Comparison of ENCODE assay signal across 29 mouse cellular contexts in genomic region chr2:32335888-32336287, GRCm38 (mm10). TPM values are rescaled to one million over a fixed set of nuclear protein-coding genes. Genes with fewer than 3 reads are reported as not detected.
DNase-seq lines count a peak whose midpoint lies in the region; ATAC-seq and TF ChIP-seq lines count a peak whose summit lies in the region.
"Had no signal": no experiment of that assay in that cellular context is flagged by ENCODE, and none has a peak within 500 bp of the region (broad histone marks: within the 10 kb centered on the region; RNA-seq: fewer than 3 reads in every experiment).

No protein-coding gene starts in this region.

- H3K9me3 ChIP-seq in heart, postnatal 0 days (replicated peaks; ENCODE audit: control insufficient read depth, low read length), result no peaks in the 10 kb centered on the region
- H3K9me3 ChIP-seq: embryonic facial prominence, embryonic 13.5 days; forebrain, embryonic 10.5 days; forebrain, embryonic 15.5 days; heart, embryonic 10.5 days; heart, embryonic 15.5 days; hindbrain, embryonic 10.5 days; hindbrain, embryonic 15.5 days; liver, embryonic 12.5 days; neural tube, embryonic 12.5 days had no signal

- no peak for DNase-seq in heart, postnatal 0 days (ENCODE audit: low spot score)
- DNase-seq in heart, adult 8-10 months (ENCODE audit: low spot score), result no peak
- peak; percentile 49 for DNase-seq in kidney, postnatal 10 days
- no peak for DNase-seq in kidney, postnatal 25 days
- DNase-seq in urinary bladder, postnatal 14 days (ENCODE audit: low spot score), result peak; percentile 48
- DNase-seq in urinary bladder, postnatal 4 days (ENCODE audit: low spot score in 2 of 2), result no peak
- DNase-seq in Muller cell, postnatal 12 days (ENCODE audit: inconsistent ontology term), result no peak
- DNase-seq: adrenal gland, postnatal 25 days; cerebellum, adult 11-12 months; cerebellum, adult 9-11 months; kidney, adult 2 months; liver, postnatal 0 days; lung, postnatal 36 days; retina, postnatal 1 day; right cerebral cortex, postnatal 14 days; thymus, postnatal 4 days had no signal

- TF ChIP-seq CTCF in heart, postnatal 0 days (IDR thresholded peaks at IDR 0.05; ENCODE audit: low read depth), result no peak

- no peaks in the 10 kb centered on the region for H3K36me3 ChIP-seq in heart, postnatal 0 days (replicated peaks; ENCODE audit: control insufficient read depth, insufficient read depth, low read length)
- H3K36me3 ChIP-seq: forebrain, embryonic 15.5 days; heart, embryonic 15.5 days; liver, embryonic 12.5 days had no signal

- H3K4me3 ChIP-seq in heart, postnatal 0 days (ENCODE audit: low read depth, low read length), result no peak overlapping the region
- H3K4me3 ChIP-seq: embryonic facial prominence, embryonic 13.5 days; forebrain, embryonic 10.5 days; forebrain, embryonic 15.5 days; heart, embryonic 10.5 days; heart, embryonic 15.5 days; hindbrain, embryonic 10.5 days; hindbrain, embryonic 15.5 days; liver, embryonic 12.5 days; myocyte; neural tube, embryonic 12.5 days had no signal

- 0 out of 2 replicates have a peak, but pooled peaks have one; percentile 17 for ATAC-seq in heart, postnatal 0 days (ENCODE audit: insufficient read depth, low read depth)
- ATAC-seq: forebrain, embryonic 15.5 days; inflammation-experienced regulatory T-cells, adult 6 months; liver, embryonic 12.5 days; liver, postnatal 0 days; midbrain, embryonic 16.5 days had no signal

- no peak overlapping the region for H3K4me2 ChIP-seq in heart, postnatal 0 days (ENCODE audit: low read depth, low read length)
- H3K4me2 ChIP-seq: embryonic facial prominence, embryonic 13.5 days; forebrain, embryonic 15.5 days; heart, embryonic 15.5 days; hindbrain, embryonic 15.5 days; liver, embryonic 12.5 days; midbrain, embryonic 11.5 days; neural tube, embryonic 12.5 days had no signal

- no peak overlapping the region for H3K9ac ChIP-seq in heart, postnatal 0 days (replicated peaks; ENCODE audit: low read depth, low read length)
- H3K9ac ChIP-seq: embryonic facial prominence, embryonic 13.5 days; forebrain, embryonic 15.5 days; heart, embryonic 15.5 days; hindbrain, embryonic 15.5 days; liver, embryonic 12.5 days; liver, postnatal 0 days; neural tube, embryonic 12.5 days had no signal

- WGBS in heart, postnatal 0 days, result 43% methylated on average over 15 of the region's 15 CpGs

- H3K27ac ChIP-seq in heart, postnatal 0 days (ENCODE audit: low read depth), result no peak overlapping the region
- H3K27ac ChIP-seq: embryonic facial prominence, embryonic 13.5 days; forebrain, embryonic 10.5 days; forebrain, embryonic 15.5 days; heart, embryonic 10.5 days; heart, embryonic 15.5 days; hindbrain, embryonic 10.5 days; hindbrain, embryonic 15.5 days; liver, embryonic 12.5 days; neural tube, embryonic 12.5 days had no signal

- peaks cover 30% of the 10 kb centered on the region for H3K27me3 ChIP-seq in heart, postnatal 0 days (ENCODE audit: control insufficient read depth, insufficient read depth, low read length)
- H3K27me3 ChIP-seq: embryonic facial prominence, embryonic 13.5 days; forebrain, embryonic 15.5 days; hindbrain, embryonic 15.5 days had no signal

- no peaks in the 10 kb centered on the region for H3K4me1 ChIP-seq in heart, postnatal 0 days (ENCODE audit: control insufficient read depth, insufficient read depth)
- H3K4me1 ChIP-seq: forebrain, embryonic 15.5 days; heart, embryonic 15.5 days; hindbrain, embryonic 15.5 days; liver, embryonic 12.5 days; neural tube, embryonic 12.5 days had no signal

- no peak for TF ChIP-seq EP300 in heart, postnatal 0 days (IDR thresholded peaks at IDR 0.05; ENCODE audit: low read depth)

RNA-seq across cellular contexts. Expression of gene Ciz1, which starts 16.2 kb away (rescaled TPM):
- 61.9 and 79.9 TPM in 2 replicates for total RNA-seq in heart, postnatal 0 days (2014; rRNA removed; ENCODE audit: low replicate concordance)
- polyA plus RNA-seq in heart, postnatal 0 days (2015; fragmentation: Nextera tagmentation; extraction: Ambion mirVana), result 17.6 and 18.5 TPM in 2 replicates
- 10 to 100 TPM; 25.8 to 34.9 (median 28.0) TPM for total RNA-seq in heart, adult 8-10 months (2022)

RNA-seq across cellular contexts. Expression of gene Dnm1, which starts 17.2 kb away (rescaled TPM):
- 3.4 and 10.3 TPM in 2 replicates for total RNA-seq in heart, postnatal 0 days (2014; rRNA removed; ENCODE audit: low replicate concordance)
- 1.5 and 1.6 TPM in 2 replicates for polyA plus RNA-seq in heart, postnatal 0 days (2015; fragmentation: Nextera tagmentation; extraction: Ambion mirVana)
- total RNA-seq in heart, adult 8-10 months (2022), result 1 to 10 TPM; 3.5 to 7.5 (median 4.6) TPM
- polyA plus RNA-seq: inflammation-experienced regulatory T-cells, adult 6 months had no signal

RNA-seq across cellular contexts. Expression of gene 1110008P14Rik, which starts 45.9 kb away (rescaled TPM):
- total RNA-seq in heart, postnatal 0 days (2014; rRNA removed; ENCODE audit: low replicate concordance), result 159 and 195 TPM in 2 replicates
- 77.0 and 84.9 TPM in 2 replicates for polyA plus RNA-seq in heart, postnatal 0 days (2015; fragmentation: Nextera tagmentation; extraction: Ambion mirVana)
- 10 to 100 TPM; 43.8 to 49.1 (median 45.3) TPM for total RNA-seq in heart, adult 8-10 months (2022)

RNA-seq across cellular contexts. Expression of gene Swi5, which starts 48.0 kb away (rescaled TPM):
- 248 and 262 TPM in 2 replicates for total RNA-seq in heart, postnatal 0 days (2014; rRNA removed; ENCODE audit: low replicate concordance)
- polyA plus RNA-seq in heart, postnatal 0 days (2015; fragmentation: Nextera tagmentation; extraction: Ambion mirVana), result 330 and 353 TPM in 2 replicates
- total RNA-seq in heart, adult 8-10 months (2022), result 100 to 1,000 TPM; 221 to 257 (median 231) TPM

RNA-seq across cellular contexts. Expression of gene Golga2, which starts 48.7 kb away (rescaled TPM):
- total RNA-seq in heart, postnatal 0 days (2014; rRNA removed; ENCODE audit: low replicate concordance), result 46.7 and 56.4 TPM in 2 replicates
- polyA plus RNA-seq in heart, postnatal 0 days (2015; fragmentation: Nextera tagmentation; extraction: Ambion mirVana), result 20.8 and 23.4 TPM in 2 replicates
- total RNA-seq in heart, adult 8-10 months (2022), result 10 to 100 TPM; 75.1 to 88.9 (median 80.2) TPM

Comparison
In these comparisons a context has a peak if more than half of its experiments do, and no peak if none do; other contexts are left out.
1. DNase-seq: peak in kidney, postnatal 10 days (single experiment) and urinary bladder, postnatal 14 days (single experiment); none in heart, postnatal 0 days (single experiment), heart, adult 8-10 months (single experiment), kidney, postnatal 25 days (0 of 2), urinary bladder, postnatal 4 days (0 of 2) and Muller cell, postnatal 12 days (single experiment).